Mouse (Mus musculus) liver, embryonic 14.5 days (tissue): ENCODE results near the gene Sept1.

ENCODE experiments used
- CTCF ChIP-seq: IDR thresholded peaks from 2 replicates; pipeline ENCODE4 v1.5.1; 2016; ENCODE audit warnings: antibody characterized with exemption, low read depth, control low read depth
- EP300 ChIP-seq: IDR thresholded peaks from 2 replicates; pipeline ENCODE4 v1.6.1; 2016; ENCODE audit warnings: antibody characterized with exemption, low read depth

GRCm38 (mm10) chr7:127276519-127276961, 43.6 kb upstream of the Sept1 start:
- no peak for TF ChIP-seq CTCF
- no peak for TF ChIP-seq EP300
